Mouse (Mus musculus) heart, embryonic 10.5 days (tissue): ENCODE results near the gene Fbll1. TPM values are rescaled to one million over a fixed set of nuclear protein-coding genes. Genes with fewer than 3 reads are reported as not detected.

Experiments
- microRNA counts: library from miRNA; unstranded; fragments of <30 nt; microRNA quantifications from one replicate; lab custom pipeline; 2017
- microRNA-seq: library from miRNA; unstranded; fragments of <30 nt; microRNA quantifications from one replicate; pipeline ENCODE4, GENCODE M21; 2017
- polyA plus RNA-seq: library from polyadenylated mRNA; unstranded; fragments of >200 nt; fragmentation: Nextera tagmentation; extraction: Ambion mirVana; gene quantifications from 2 replicates; pipeline ENCODE4 v1.2.1, GENCODE M21; 2016

Gene Fbll1
- polyA plus RNA-seq, 1 experiment from 2014 or later = not detected

MicroRNAs encoded within 50 kb of the gene (microRNA counts, 519-probe panel; counts per million panel counts)
- 7,059 counts per million, percentile 77 among the panel's probes with 10 or more counts for microRNA mmu-miR-103 (lab: Ali Mortazavi, UCI)

Small RNA genes lying within 50 kb of the gene (microRNA-seq; reads per million reads assigned to microRNA genes)
- gene Mir103-1 = 9.3 reads per million, percentile 24 among the genes with 10 or more reads in this experiment

Other genes with a start within 250 kb of the Fbll1 start
- gene Pank3, start 29.4 kb downstream of the Fbll1 start, polyA plus RNA-seq = 9.4 and 10.7 TPM in 2 replicates
- gene Rars, start 35.6 kb upstream of the Fbll1 start, polyA plus RNA-seq = 92.6 and 106 TPM in 2 replicates
- gene Wwc1, start 181.6 kb upstream of the Fbll1 start, polyA plus RNA-seq = 3.0 and 3.9 TPM in 2 replicates